In genomic region chr7:29777372-29777771, GRCm38 (mm10) we compare ENCODE assay signal across 2 mouse cellular contexts.
TF ChIP-seq lines count a peak whose summit lies in the region.

No protein-coding gene starts in this region.

TF ChIP-seq in CH12.LX, 34 proteins besides CTCF, POLR2A, EP300 and RAD21:
- TF ChIP-seq MEF2A (IDR thresholded peaks at IDR 0.05; ENCODE audit: borderline replicate concordance, low read depth, low read length) (no peak), MAFK (IDR thresholded peaks at IDR 0.05; ENCODE audit: insufficient replicate concordance, low read length) (peak; percentile 91)

TF ChIP-seq in ES-E14, 5 proteins besides CTCF, POLR2A, EP300 and RAD21:
- TF ChIP-seq ZC3H11A (IDR thresholded peaks at IDR 0.05; ENCODE audit: borderline replicate concordance, low read depth, low read length), result no peak
- no peak for TF ChIP-seq HCFC1 (IDR thresholded peaks at IDR 0.05; ENCODE audit: borderline replicate concordance, insufficient read depth, low read length)
- no peak for TF ChIP-seq CHD2 (IDR thresholded peaks at IDR 0.05; ENCODE audit: low read depth, low read length)
- TF ChIP-seq MAFK (IDR thresholded peaks at IDR 0.05; ENCODE audit: insufficient read depth, low read depth, low read length), result peak; percentile 91
